Mouse (Mus musculus) MEL (cell line): ENCODE measurements around the gene Ggta1. TPM values are rescaled to one million over a fixed set of nuclear protein-coding genes. Genes with fewer than 3 reads are reported as not detected.

Experiments used
- DNase-seq: peaks from one replicate; pipeline ENCODE4 v3.0.0; 2011; ENCODE audit warnings: low read depth, low spot score
- H3K27ac ChIP-seq: 2 replicates; pipeline ENCODE4 v1.5.1; 2012; ENCODE audit warnings: low read depth, mild to moderate bottlenecking, control low read depth, low read length, moderate library complexity; ENCODE audit not compliant: control insufficient read depth
- H3K27me3 ChIP-seq, 2 experiments: fragments of 150-350 bp in 1 of 2; sonication (generic) in 1 of 2; 2 replicates each; pipeline ENCODE4 v1.6.1; 2012; ENCODE audit warnings: low read length in 2 of 2, mild to moderate bottlenecking in 2 of 2, improper control_type of control experiment in 1 of 2, moderate library complexity in 1 of 2; ENCODE audit not compliant: insufficient read depth in 2 of 2, control insufficient read depth in 1 of 2
- H3K36me3 ChIP-seq, 2 experiments: 2 replicates each; pipeline ENCODE4 v1.6.1; 2012 to 2014; ENCODE audit warnings: low read length in 2 of 2, improper control_type of control experiment in 1 of 2, inconsistent platforms in 1 of 2, mild to moderate bottlenecking in 1 of 2; ENCODE audit not compliant: insufficient read depth in 2 of 2, control insufficient read depth in 1 of 2
- H3K4me1 ChIP-seq, 2 experiments: fragments of 150-350 bp in 1 of 2; sonication (generic) in 1 of 2; 2 replicates each; pipeline ENCODE4 v1.6.1; 2012; ENCODE audit warnings: low read length in 2 of 2, improper control_type of control experiment in 1 of 2, mild to moderate bottlenecking in 1 of 2; ENCODE audit not compliant: insufficient read depth in 2 of 2, control insufficient read depth in 1 of 2
- H3K4me3 ChIP-seq, 2 experiments: fragments of 150-350 bp in 1 of 2; sonication (generic) in 1 of 2; 2 replicates each; pipeline ENCODE4 v1.5.1; 2012; ENCODE audit warnings: low read depth in 2 of 2, low read length in 2 of 2, mild to moderate bottlenecking in 2 of 2, moderate library complexity in 2 of 2, control low read depth in 1 of 2, improper control_type of control experiment in 1 of 2; ENCODE audit not compliant: control insufficient read depth in 1 of 2, insufficient read depth in 1 of 2
- H3K79me2 ChIP-seq: 2 replicates; pipeline ENCODE4 v1.6.1; 2012; ENCODE audit warnings: mild to moderate bottlenecking, low read length, moderate library complexity; ENCODE audit not compliant: control insufficient read depth, poor library complexity, insufficient read depth
- H3K9ac ChIP-seq: 2 replicates; pipeline ENCODE4 v1.6.1; 2012; ENCODE audit warnings: low read depth, mild to moderate bottlenecking, control low read depth, low read length, moderate library complexity; ENCODE audit not compliant: control insufficient read depth, poor library complexity, severe bottlenecking
- H3K9me3 ChIP-seq: fragments of 150-350 bp; sonication (generic); replicated peaks from 2 replicates; pipeline ENCODE4 v1.6.1; 2012; ENCODE audit warnings: mild to moderate bottlenecking, low read length, improper control_type of control experiment, moderate library complexity; ENCODE audit not compliant: insufficient read depth
- BHLHE40 ChIP-seq: IDR thresholded peaks from 2 replicates; pipeline ENCODE4 v1.6.1; 2012; ENCODE audit warnings: low read depth, mild to moderate bottlenecking, inconsistent platforms, low read length, improper control_type of control experiment, borderline replicate concordance
- CHD1 ChIP-seq: IDR thresholded peaks from 2 replicates; pipeline ENCODE4 v1.6.1; 2012; ENCODE audit warnings: low read depth, mild to moderate bottlenecking, inconsistent platforms, low read length, improper control_type of control experiment
- ELF1 ChIP-seq: IDR thresholded peaks from 2 replicates; pipeline ENCODE4 v1.6.1; 2014; ENCODE audit warnings: low read depth, mild to moderate bottlenecking, inconsistent platforms, low read length, improper control_type of control experiment, moderate library complexity
- ETS1 ChIP-seq: IDR thresholded peaks from 2 replicates; pipeline ENCODE4 v1.6.1; 2012; ENCODE audit warnings: low read depth, mild to moderate bottlenecking, inconsistent platforms, low read length, improper control_type of control experiment, moderate library complexity
- GABPA ChIP-seq: IDR thresholded peaks from 2 replicates; pipeline ENCODE4 v1.6.1; 2012; ENCODE audit warnings: low read depth, mild to moderate bottlenecking, inconsistent platforms, low read length, improper control_type of control experiment, moderate library complexity
- MAFK ChIP-seq: IDR thresholded peaks from 2 replicates; pipeline ENCODE4 v1.6.1; 2011; ENCODE audit warnings: low read depth, mild to moderate bottlenecking, low read length, improper control_type of control experiment, borderline replicate concordance
- MAX ChIP-seq: IDR thresholded peaks from 2 replicates; pipeline ENCODE4 v1.6.1; 2011; ENCODE audit warnings: low read length, improper control_type of control experiment
- MYB ChIP-seq: IDR thresholded peaks from 2 replicates; pipeline ENCODE4 v1.6.1; 2011; ENCODE audit warnings: mild to moderate bottlenecking, low read depth, low read length, improper control_type of control experiment
- RAD21 ChIP-seq: IDR thresholded peaks from 2 replicates; pipeline ENCODE4 v1.6.1; 2011; ENCODE audit warnings: mild to moderate bottlenecking, low read depth, low read length, improper control_type of control experiment
- RCOR1 ChIP-seq: IDR thresholded peaks from 2 replicates; pipeline ENCODE4 v1.6.1; 2012; ENCODE audit warnings: low read depth, mild to moderate bottlenecking, inconsistent platforms, low read length, improper control_type of control experiment
- SIN3A ChIP-seq: IDR thresholded peaks from 2 replicates; pipeline ENCODE4 v1.6.1; 2012; ENCODE audit warnings: low read length, improper control_type of control experiment, inconsistent platforms
- TAL1 ChIP-seq: IDR thresholded peaks from 2 replicates; pipeline ENCODE4 v1.6.1; 2012; ENCODE audit warnings: mild to moderate bottlenecking, inconsistent platforms, low read length, moderate library complexity, mixed read lengths
- TCF12 ChIP-seq: IDR thresholded peaks from 2 replicates; pipeline ENCODE4 v1.6.1; 2014; ENCODE audit warnings: low read depth, mild to moderate bottlenecking, inconsistent platforms, low read length, improper control_type of control experiment, moderate library complexity
- UBTF ChIP-seq: IDR thresholded peaks from 2 replicates; pipeline ENCODE4 v1.6.1; 2012; ENCODE audit warnings: low read depth, mild to moderate bottlenecking, inconsistent platforms, low read length, improper control_type of control experiment, moderate library complexity, borderline replicate concordance; ENCODE audit not compliant: insufficient read depth
- USF2 ChIP-seq, 2 experiments: IDR thresholded peaks; 2 replicates each; pipeline ENCODE4 v1.6.1; 2011 to 2012; ENCODE audit warnings: improper control_type of control experiment in 2 of 2, low read length in 2 of 2, borderline replicate concordance in 1 of 2, inconsistent platforms in 1 of 2, low read depth in 1 of 2, mild to moderate bottlenecking in 1 of 2; ENCODE audit not compliant: insufficient read depth in 1 of 2
- ZC3H11A ChIP-seq: IDR thresholded peaks from 2 replicates; pipeline ENCODE4 v1.6.1; 2012; ENCODE audit warnings: low read depth, mild to moderate bottlenecking, inconsistent platforms, low read length, improper control_type of control experiment
- ZKSCAN1 ChIP-seq: IDR thresholded peaks from 2 replicates; pipeline ENCODE4 v1.6.1; 2012; ENCODE audit warnings: low read depth, mild to moderate bottlenecking, inconsistent platforms, low read length, improper control_type of control experiment, moderate library complexity
- polyA plus RNA-seq, 2 experiments: library from polyadenylated mRNA; stranded (reverse) in 1 of 2; unstranded in 1 of 2; fragments of >175 nt in 1 of 2; fragments of >200 nt in 1 of 2; gene quantifications; 2 replicates each; pipeline versions ENCODE4 v1.2.1 to v1.2.4; 2012; ENCODE audit warnings: low replicate concordance in 2 of 2, low read depth in 1 of 2; ENCODE audit not compliant: insufficient read length in 2 of 2, insufficient read depth in 1 of 2, missing spikeins in 1 of 2
- total RNA-seq: library from RNA; depleted of rRNA; stranded (reverse); fragments of 300-350 nt; gene quantifications from 2 replicates; pipeline ENCODE4 v1.2.3, GENCODE M21; 2012

Ggta1 gene
- total and polyA plus RNA-seq, 3 experiments = 29.2 to 30.7 TPM; not detected in 1

DNA sequence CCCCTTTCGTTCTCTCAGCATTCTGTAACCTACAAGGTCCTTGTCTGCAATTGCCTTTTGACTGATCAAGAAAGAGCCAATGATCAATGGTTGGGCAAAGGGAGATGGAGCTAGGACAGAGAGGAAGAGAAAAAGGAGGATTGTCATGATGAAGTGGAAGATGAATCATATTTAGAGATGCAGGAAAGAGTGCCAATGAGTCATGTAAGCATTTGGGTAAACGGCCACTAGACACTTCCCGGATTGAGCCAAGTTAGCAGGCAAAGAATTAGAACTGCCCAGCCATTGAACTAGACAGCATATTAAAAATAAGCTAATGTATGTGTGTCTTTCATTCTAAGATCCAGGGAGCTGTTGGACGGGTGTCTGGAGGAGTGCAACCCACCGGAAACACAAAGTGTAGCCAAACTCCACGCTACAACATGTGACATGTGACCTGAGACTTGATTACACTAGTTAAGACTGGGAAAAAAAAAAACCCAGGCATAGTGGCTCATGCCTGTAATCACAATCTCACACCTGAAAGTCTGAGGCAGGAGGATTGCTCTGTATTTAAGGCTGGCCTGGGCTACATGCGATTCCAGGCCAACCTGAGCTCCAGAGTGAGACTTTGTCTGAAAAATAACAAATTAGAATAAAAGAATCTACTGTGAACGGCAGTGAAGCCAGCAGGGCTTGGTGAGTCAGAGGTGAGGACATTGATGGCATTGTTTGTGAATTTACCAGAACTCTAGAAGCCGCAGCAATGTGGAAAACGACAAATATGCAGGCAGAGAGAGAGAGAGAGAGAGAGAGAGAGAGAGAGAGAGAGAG is 15.2 kb upstream of the Ggta1 start:
- no peaks in the 10 kb centered on the region for H3K4me1 ChIP-seq
- H3K9ac ChIP-seq = no peak overlapping the region
- no peaks in the 10 kb centered on the region for H3K36me3 ChIP-seq
- no peak overlapping the region for H3K4me3 ChIP-seq
- H3K27ac ChIP-seq = no peak overlapping the region
- no peaks in the 10 kb centered on the region for H3K79me2 ChIP-seq
- TF ChIP-seq MAFK = no peak
- no peak for TF ChIP-seq ELF1
- no peak for TF ChIP-seq MYB
- TF ChIP-seq CHD1 = no peak
- no peaks in the 10 kb centered on the region for H3K27me3 ChIP-seq
- H3K9me3 ChIP-seq = no peaks in the 10 kb centered on the region
- no peak for DNase-seq

DNA sequence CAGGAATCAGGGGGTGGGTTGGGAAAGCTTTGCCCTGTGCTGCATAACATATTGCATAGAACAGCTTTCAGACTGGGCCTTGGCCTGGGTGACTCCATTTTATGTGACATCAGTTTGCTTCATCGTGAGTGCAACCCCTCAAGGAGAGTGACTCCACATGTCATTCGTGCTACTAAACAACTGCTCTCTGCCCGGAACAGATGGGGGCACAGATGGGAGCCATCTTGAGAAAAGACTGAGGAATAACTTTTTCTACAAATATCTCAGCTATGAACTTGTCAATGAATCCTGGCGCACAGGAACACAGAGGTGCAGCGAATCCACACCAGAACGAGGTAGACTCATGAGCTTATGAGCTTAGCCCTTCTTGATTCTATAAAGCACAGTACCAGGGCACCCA is 14.3 kb upstream of the Ggta1 start:
- Histone ChIP-seq H3K9me3 (no peaks in the 10 kb centered on the region), H3K36me3 (no peaks in the 10 kb centered on the region), H3K4me3 (no peak overlapping the region), H3K27ac (no peak overlapping the region), H3K4me1 (no peaks in the 10 kb centered on the region), H3K79me2 (no peaks in the 10 kb centered on the region), H3K9ac (no peak overlapping the region), H3K27me3 (no peaks in the 10 kb centered on the region)
- TF ChIP-seq MAFK (no peak), ELF1 (no peak), ZKSCAN1 (no peak), TAL1 (no peak), MAX (no peak), CHD1 (no peak), TCF12 (no peak), RAD21 (no peak), GABPA (no peak), RCOR1 (no peak), ZC3H11A (no peak), USF2 (IDR thresholded peaks at IDR 0.05; ENCODE audit: borderline replicate concordance in 1 of 2, insufficient read depth in 1 of 2, low read depth in 1 of 2, low read length in 2 of 2) (no peak), UBTF (no peak), BHLHE40 (no peak), SIN3A (no peak), ETS1 (no peak)
- no peak for DNase-seq
